Mouse (Mus musculus) bone marrow macrophage, adult 2 months (primary cell): ENCODE results near the gene Tent2. TPM values are rescaled to one million over a fixed set of nuclear protein-coding genes. Genes with fewer than 3 reads are reported as not detected.

Experiments used
- H3K27ac ChIP-seq: 2 replicates; pipeline ENCODE4 v1.5.1; 2012; ENCODE audit warnings: low read depth, low read length; ENCODE audit not compliant: insufficient read depth
- H3K4me1 ChIP-seq: 2 replicates; pipeline ENCODE4 v1.6.1; 2012; ENCODE audit warnings: low read length; ENCODE audit not compliant: control insufficient read depth, insufficient read depth
- H3K4me3 ChIP-seq: 2 replicates; pipeline ENCODE4 v1.5.1; 2012; ENCODE audit warnings: mild to moderate bottlenecking, low read length, moderate library complexity; ENCODE audit not compliant: insufficient read depth
- CTCF ChIP-seq: IDR thresholded peaks from 2 replicates; pipeline ENCODE4 v1.5.1; 2012; ENCODE audit warnings: low read depth, mild to moderate bottlenecking, low read length, moderate library complexity
- POLR2A ChIP-seq: IDR thresholded peaks from 2 replicates; pipeline ENCODE4 v1.6.1; 2012; ENCODE audit warnings: mild to moderate bottlenecking, low read depth, low read length, borderline replicate concordance
- polyA plus RNA-seq: library from polyadenylated mRNA; stranded (reverse); fragments of >200 nt; gene quantifications from 2 replicates; pipeline ENCODE4 v1.2.4, GENCODE M21; 2012; ENCODE audit not compliant: missing spikeins, insufficient read depth, insufficient read length

Gene Tent2
- polyA plus RNA-seq, 1 experiment, result 162 TPM

GRCm38 (mm10) chr13:93122321-93122720, 69.9 kb downstream of the Tent2 start:
- Histone ChIP-seq H3K27ac (no peak overlapping the region), H3K4me1 (no peaks in the 10 kb centered on the region), H3K4me3 (no peak overlapping the region)
- TF ChIP-seq POLR2A (no peak), CTCF (no peak)

DNA sequence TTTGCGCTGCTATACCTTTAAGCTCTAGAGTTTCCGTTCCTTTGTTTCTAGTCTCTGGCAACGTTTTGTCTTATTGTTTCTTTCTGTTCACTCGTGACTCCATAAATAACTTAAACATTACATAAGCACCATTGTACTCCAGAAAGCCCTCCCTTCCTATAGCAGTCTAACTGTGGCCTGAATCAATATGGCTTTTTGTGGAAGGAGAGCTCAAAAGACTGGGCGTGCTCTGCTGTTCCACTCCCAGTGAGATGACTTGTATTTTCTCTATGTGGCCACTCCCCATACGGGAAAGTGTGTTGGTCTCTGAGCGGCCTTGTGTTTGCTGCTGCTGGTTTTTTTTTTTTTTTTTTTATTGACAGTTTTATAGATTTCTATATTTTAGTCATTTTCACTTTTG, 74.9 kb downstream of the Tent2 start:
- no peak for TF ChIP-seq POLR2A
- no peak for TF ChIP-seq CTCF
- Histone ChIP-seq H3K27ac (no peak overlapping the region), H3K4me1 (no peaks in the 10 kb centered on the region), H3K4me3 (no peak overlapping the region)

GRCm38 (mm10) chr13:93102340-93103090, 89.7 kb downstream of the Tent2 start:
- TF ChIP-seq POLR2A (no peak), CTCF (no peak)
- no peaks in the 10 kb centered on the region for H3K4me1 ChIP-seq
- H3K4me3 ChIP-seq, result no peak overlapping the region
- H3K27ac ChIP-seq, result no peak overlapping the region

- Histone ChIP-seq H3K4me3 (no peak overlapping the region), H3K4me1 (peaks cover 14% of the 10 kb centered on the region; the same call in 1 of the 2 replicates), H3K27ac (no peak overlapping the region)
- no peak for TF ChIP-seq POLR2A
- no peak for TF ChIP-seq CTCF
Observed at GRCm38 (mm10) chr13:93098596-93098995, 93.6 kb downstream of the Tent2 start.

GRCm38 (mm10) chr13:93096643-93097042, 95.5 kb downstream of the Tent2 start:
- Histone ChIP-seq H3K4me1 (peaks cover 14% of the 10 kb centered on the region; the same call in 1 of the 2 replicates), H3K27ac (no peak overlapping the region), H3K4me3 (no peak overlapping the region)

More at GRCm38 (mm10) chr13:93096643-93097042, 95.5 kb downstream of the Tent2 start:
- TF ChIP-seq POLR2A, result no peak
- no peak for TF ChIP-seq CTCF

Other genes with a start within 250 kb of the Tent2 start
- gene Cmya5, start 47.7 kb downstream of the Tent2 start, polyA plus RNA-seq, result 0.04 TPM in 1 of 2 replicates, not detected in the other
- 7.4 TPM in 2 replicates for gene Homer1, start 107.2 kb upstream of the Tent2 start, polyA plus RNA-seq